Mouse (Mus musculus): ENCODE data around the gene 4930467E23Rik.
A peak's percentile ranks its signal among the peaks of the same experiment; 100 is the strongest.
"Not testable (repeated sequence)": the region's sequence is repeated elsewhere in the genome, so short reads cannot be mapped to it uniquely, and the experiment has no call there.

4930467E23Rik gene

DNA sequence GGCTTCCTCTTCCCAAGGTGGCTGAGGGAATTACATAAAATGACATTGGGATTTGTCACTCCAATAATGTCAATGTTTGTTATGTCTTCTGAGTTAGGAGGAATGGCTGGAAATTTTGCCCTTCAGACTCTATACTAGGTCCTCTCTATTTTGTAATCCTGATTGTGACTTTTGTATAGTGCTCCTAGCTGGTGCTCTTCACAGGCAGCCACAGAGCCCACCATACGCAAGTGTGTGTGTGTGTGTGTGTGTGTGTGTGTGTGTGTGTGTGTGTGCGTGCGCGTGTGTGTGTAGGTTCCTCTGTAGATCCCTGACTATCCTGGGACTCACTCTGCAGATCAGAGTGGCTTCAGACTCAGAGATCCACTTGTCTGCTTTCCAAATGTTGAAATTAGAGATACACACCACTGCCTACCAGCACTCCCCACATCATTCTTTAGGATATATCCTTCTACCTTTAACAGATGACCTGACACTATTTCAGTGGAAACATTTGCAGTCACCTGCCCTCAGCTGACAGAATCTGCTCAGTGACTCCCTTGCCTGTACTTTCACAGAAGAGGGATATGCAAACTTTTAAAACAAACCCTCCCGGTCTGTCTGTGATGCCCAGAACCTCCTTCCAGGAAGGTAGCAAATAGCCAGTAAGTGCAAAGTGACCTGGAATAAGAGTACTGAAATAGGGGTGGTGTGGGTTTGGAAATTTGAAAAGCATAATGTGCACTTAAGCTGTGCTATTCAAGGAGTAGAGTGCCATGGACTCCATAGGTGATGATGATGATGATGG lies 52.1 kb downstream of the 4930467E23Rik start:
- DNase-seq (ENCODE audit: low spot score), result not testable (repeated sequence)

- not testable (repeated sequence) for DNase-seq (ENCODE audit: low spot score)
Measured at GRCm38 (mm10) chr8:19782736-19783135, 53.4 kb downstream of the 4930467E23Rik start.

DNA sequence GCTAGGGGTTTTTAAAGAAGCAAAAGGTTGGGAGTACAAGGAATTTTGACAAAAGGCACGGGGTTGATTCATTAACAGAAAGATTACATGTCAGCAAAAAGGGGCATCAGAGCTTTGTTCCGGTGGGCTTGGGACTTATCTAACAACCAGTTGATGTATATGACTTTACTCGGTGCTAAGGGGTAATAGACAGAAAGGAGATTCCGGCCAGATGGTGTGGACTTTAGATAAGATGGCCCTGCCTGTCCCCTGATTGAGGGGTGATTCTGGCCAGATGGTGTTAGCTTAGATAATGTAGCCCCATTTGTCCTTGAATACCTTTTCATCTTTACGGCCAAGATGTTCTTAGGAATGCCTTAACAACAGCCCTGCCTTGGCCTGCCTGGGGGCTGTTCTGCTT lies 54.5 kb downstream of the 4930467E23Rik start:
- not testable (repeated sequence) for DNase-seq (ENCODE audit: low spot score)

DNA sequence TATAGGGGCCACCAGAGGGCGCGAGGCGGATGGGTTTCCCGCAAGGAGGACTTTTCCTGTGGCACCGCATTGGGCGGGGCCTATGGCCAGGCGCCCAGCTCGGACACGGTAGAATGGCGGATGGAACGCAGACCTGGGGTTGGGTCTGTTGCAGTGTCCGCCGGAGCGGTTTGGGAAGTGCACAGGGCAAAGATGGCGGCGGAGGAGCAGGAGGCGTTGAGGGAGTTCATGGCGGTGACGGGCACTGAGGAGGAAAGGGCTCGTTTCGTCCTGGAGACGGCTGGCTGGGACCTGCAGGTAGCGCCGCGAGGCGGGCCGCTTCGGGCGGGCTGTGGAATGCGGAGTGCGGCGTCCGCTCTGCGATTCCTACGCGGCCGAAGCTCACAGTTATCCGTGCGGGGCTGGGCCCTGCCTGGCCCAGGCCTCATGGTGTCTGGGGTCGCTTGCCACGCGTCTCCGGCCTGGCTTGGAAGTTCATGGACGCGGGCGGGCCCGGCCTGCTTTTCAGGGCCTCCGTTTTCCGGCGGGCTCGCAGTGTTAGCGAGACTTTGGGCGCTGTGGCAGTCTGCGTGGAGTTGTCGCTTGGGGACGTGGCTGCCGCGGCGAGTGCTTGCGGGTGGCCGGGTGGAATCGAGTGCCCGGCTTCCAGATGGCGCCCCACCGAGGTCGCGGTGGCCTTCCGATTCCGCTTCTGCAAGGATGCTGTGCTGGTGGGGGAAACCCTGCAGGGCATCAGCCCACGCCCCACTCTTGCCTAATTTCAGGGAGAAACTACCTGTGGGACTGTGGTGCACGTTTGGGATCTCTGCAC lies 55.4 kb downstream of the 4930467E23Rik start:
- DNase-seq (ENCODE audit: low spot score), result peak; percentile 99

- not testable (repeated sequence) for DNase-seq (ENCODE audit: low spot score)
Measured at GRCm38 (mm10) chr8:19792696-19793095, 63.3 kb downstream of the 4930467E23Rik start.
